Mouse (Mus musculus) CH12.LX (cell line): ENCODE results near the gene Card11.

Experiments
- CHD1 ChIP-seq: IDR thresholded peaks from 2 replicates; pipeline ENCODE4 v1.6.1; 2012; ENCODE audit warnings: low read depth, low read length, improper control_type of control experiment, inconsistent platforms
- CHD2 ChIP-seq: IDR thresholded peaks from 2 replicates; pipeline ENCODE4 v1.6.1; 2011; ENCODE audit warnings: low read length, improper control_type of control experiment
- CTCF ChIP-seq, 2 experiments: IDR thresholded peaks in 1 of 2; conservative IDR thresholded peaks in 1 of 2; 2 replicates each; pipeline ENCODE4 v1.5.1; 2011 to 2012; ENCODE audit warnings: low read depth in 2 of 2, low read length in 2 of 2, improper control_type of control experiment in 1 of 2, inconsistent platforms in 1 of 2, mild to moderate bottlenecking in 1 of 2, moderate library complexity in 1 of 2
- E2F4 ChIP-seq: IDR thresholded peaks from 2 replicates; pipeline ENCODE4 v1.6.1; 2011; ENCODE audit warnings: low read depth, low read length, improper control_type of control experiment; ENCODE audit not compliant: insufficient replicate concordance
- EP300 ChIP-seq: IDR thresholded peaks from 2 replicates; pipeline ENCODE4 v1.6.1; 2011; ENCODE audit warnings: low read length, improper control_type of control experiment
- MAX ChIP-seq: IDR thresholded peaks from 2 replicates; pipeline ENCODE4 v1.6.1; 2011; ENCODE audit warnings: low read length, improper control_type of control experiment
- MXI1 ChIP-seq: IDR thresholded peaks from 2 replicates; pipeline ENCODE4 v1.6.1; 2011; ENCODE audit warnings: mild to moderate bottlenecking, low read depth, low read length, improper control_type of control experiment
- NELFE ChIP-seq: IDR thresholded peaks from 2 replicates; pipeline ENCODE4 v1.6.1; 2011; ENCODE audit warnings: low read depth, low read length, improper control_type of control experiment
- POLR2A ChIP-seq: IDR thresholded peaks from 2 replicates; pipeline ENCODE4 v1.6.1; 2011; ENCODE audit warnings: low read depth, mild to moderate bottlenecking, improper control_type of control experiment, low read length
- SIN3A ChIP-seq: IDR thresholded peaks from 2 replicates; pipeline ENCODE4 v1.6.1; 2012; ENCODE audit warnings: low read length, improper control_type of control experiment, inconsistent platforms
- TCF12 ChIP-seq: IDR thresholded peaks from 2 replicates; pipeline ENCODE4 v1.6.1; 2014; ENCODE audit warnings: low read depth, mild to moderate bottlenecking, inconsistent platforms, low read length, improper control_type of control experiment
- USF1 ChIP-seq: IDR thresholded peaks from 2 replicates; pipeline ENCODE4 v1.6.1; 2014; ENCODE audit warnings: low read depth, mild to moderate bottlenecking, inconsistent platforms, low read length, improper control_type of control experiment
- USF2 ChIP-seq: conservative IDR thresholded peaks from 2 replicates; pipeline ENCODE4 v1.6.1; 2011; ENCODE audit warnings: low read depth, low read length, improper control_type of control experiment

DNA sequence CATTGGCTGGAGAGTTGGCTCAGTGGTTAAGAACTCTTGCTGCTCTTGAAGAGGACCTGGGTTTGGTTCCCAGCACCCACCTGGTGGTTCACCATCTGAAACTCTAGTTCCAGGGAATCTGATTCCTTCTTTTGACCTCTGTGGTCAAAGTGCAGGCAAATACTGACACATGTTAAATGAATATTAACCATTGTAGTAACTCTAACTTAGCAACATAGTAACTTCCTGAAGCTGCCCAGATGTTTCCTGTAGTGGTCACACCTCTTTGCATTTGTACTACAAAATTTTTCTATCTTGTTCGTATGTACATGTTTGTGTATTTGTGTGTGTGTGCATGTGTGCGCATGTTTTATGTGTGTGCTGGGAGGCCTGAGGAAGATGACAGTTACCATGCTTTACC, 20.3 kb downstream of the Card11 start:
- TF ChIP-seq CTCF (conservative IDR thresholded peaks at IDR 0.05 in 1 of 2, IDR thresholded peaks at IDR 0.05 in 1 of 2; ENCODE audit: low read depth in 2 of 2, low read length in 2 of 2), result no peak
- TF ChIP-seq E2F4, result no peak
- no peak for TF ChIP-seq MXI1
- TF ChIP-seq EP300, result no peak
- no peak for TF ChIP-seq CHD1
- no peak for TF ChIP-seq POLR2A
- no peak for TF ChIP-seq NELFE
- TF ChIP-seq CHD2, result no peak
- TF ChIP-seq MAX, result no peak
- no peak for TF ChIP-seq USF2
- no peak for TF ChIP-seq TCF12
- no peak for TF ChIP-seq SIN3A
- no peak for TF ChIP-seq USF1
